Mouse (Mus musculus) colon, adult 2 months (tissue): ENCODE data around the gene Bpifb9b. TPM values are rescaled to one million over a fixed set of nuclear protein-coding genes. Genes with fewer than 3 reads are reported as not detected.

Experiments used
- polyA plus RNA-seq: library from polyadenylated mRNA; depleted of rRNA; stranded (reverse); fragments of >200 nt; gene quantifications from 2 replicates; pipeline ENCODE4 v1.2.3, GENCODE M21; 2012; rRNA removed

Gene Bpifb9b
- polyA plus RNA-seq, result not detected in 2 replicates

GRCm38 (mm10) chr2:154306927-154307326 lies at the start of gene Bpifb9b:
Gene Bpifb9b, plus strand, starts transcription at chr2:154307227.

GRCm38 (mm10) chr2:154257554-154257953 lies 49.5 kb upstream of the Bpifb9b start, which contains the start of gene Bpifb9a:
Gene Bpifb9a, plus strand, starts transcription at chr2:154257854.

Other genes starting within 250 kb of the Bpifb9b start
- gene Bpifa3, start 176.9 kb upstream of the Bpifb9b start, polyA plus RNA-seq, result not detected in 2 replicates
- 0.25 TPM in 1 of 2 replicates, not detected in the other for gene Bpifa1, start 164.3 kb upstream of the Bpifb9b start, polyA plus RNA-seq
- not detected in 2 replicates for gene Bpifa5, start 144.6 kb upstream of the Bpifb9b start, polyA plus RNA-seq
- not detected in 2 replicates for gene Bpifb1, start 116.4 kb upstream of the Bpifb9b start, polyA plus RNA-seq
- 0.13 TPM in 1 of 2 replicates, not detected in the other for gene Bpifb5, start 83.5 kb upstream of the Bpifb9b start, polyA plus RNA-seq
- gene Bpifb9a, start 49.4 kb upstream of the Bpifb9b start, polyA plus RNA-seq, result not detected in 2 replicates
- 7.0 and 7.4 TPM in 2 replicates for gene Cdk5rap1, start 65.8 kb downstream of the Bpifb9b start, polyA plus RNA-seq
- 11.6 and 12.8 TPM in 2 replicates for gene Snta1, start 100.9 kb downstream of the Bpifb9b start, polyA plus RNA-seq
- gene Cbfa2t2, start 129.3 kb downstream of the Bpifb9b start, polyA plus RNA-seq, result 7.9 and 8.9 TPM in 2 replicates
- gene 1700003F12Rik, start 239.9 kb downstream of the Bpifb9b start, polyA plus RNA-seq, result 0.43 and 0.86 TPM in 2 replicates
- gene Actl10, start 244.5 kb downstream of the Bpifb9b start, polyA plus RNA-seq, result not detected in 2 replicates